Comparison of ENCODE assay signal across 9 mouse cellular contexts in genomic region chr9:15731758-15732748, GRCm38 (mm10). TPM values are rescaled to one million over a fixed set of nuclear protein-coding genes. Genes with fewer than 3 reads are reported as not detected.
DNase-seq lines count a peak whose midpoint lies in the region; ATAC-seq and TF ChIP-seq lines count a peak whose summit lies in the region.
"Had no signal": no experiment of that assay in that cellular context is flagged by ENCODE, and none has a peak within 500 bp of the region (broad histone marks: within the 10 kb centered on the region; RNA-seq: fewer than 3 reads in every experiment).

No protein-coding gene starts in this region.

- no peak overlapping the region for H3K27ac ChIP-seq in kidney, adult 2 months (ENCODE audit: insufficient read depth, low read depth, low read length)
- H3K27ac ChIP-seq in hindbrain, embryonic 12.5 days, result peak overlapping the region; percentile 84
- H3K27ac ChIP-seq in midbrain, embryonic 15.5 days, result peak overlapping the region; percentile 36; the same call in 1 of the 2 replicates
- H3K27ac ChIP-seq in stomach, postnatal 0 days (replicated peaks), result no peak overlapping the region

- TF ChIP-seq EP300 in stomach, postnatal 0 days (optimal IDR thresholded peaks at IDR 0.05), result no peak

- H3K4me2 ChIP-seq in hindbrain, embryonic 12.5 days (replicated peaks), result no peak overlapping the region; the same call in 1 of the 2 replicates
- H3K4me2 ChIP-seq in midbrain, embryonic 15.5 days, result no peak overlapping the region
- no peak overlapping the region for H3K4me2 ChIP-seq in stomach, postnatal 0 days (replicated peaks; ENCODE audit: low read depth)

- peak; percentile 63 for DNase-seq in kidney, adult 2 months
- DNase-seq in kidney, postnatal 10 days, result no peak
- peak; percentile 59 for DNase-seq in embryo, embryonic 10 days (ENCODE audit: low spot score)
- DNase-seq in stomach, postnatal 0 days (ENCODE audit: low spot score), result no peak
- DNase-seq in c-Kit-positive CD71-positive TER-119-positive erythroid progenitor cells, embryonic 14.5 days (ENCODE audit: low spot score), result no peak
- no peak for DNase-seq in heart, adult 9 months (ENCODE audit: low spot score in 2 of 2)
- DNase-seq: gastrocnemius, postnatal 14 days had no signal

- peak; percentile 95 for ATAC-seq in hindbrain, embryonic 12.5 days (ENCODE audit: low FRiP score)
- peak; percentile 79 for ATAC-seq in midbrain, embryonic 15.5 days (replicated peaks)
- ATAC-seq in stomach, postnatal 0 days (ENCODE audit: low FRiP score, low TSS enrichment), result no peak

- no peaks in the 10 kb centered on the region for H3K27me3 ChIP-seq in kidney, adult 2 months (replicated peaks; ENCODE audit: control insufficient read depth, insufficient read depth, low read length)
- H3K27me3 ChIP-seq in hindbrain, embryonic 12.5 days, result no peaks in the 10 kb centered on the region
- no peaks in the 10 kb centered on the region for H3K27me3 ChIP-seq in midbrain, embryonic 15.5 days (replicated peaks)
- no peaks in the 10 kb centered on the region for H3K27me3 ChIP-seq in stomach, postnatal 0 days (ENCODE audit: control insufficient read depth, insufficient read depth, low read length)

- TF ChIP-seq CTCF in kidney, adult 2 months (conservative IDR thresholded peaks at IDR 0.05; ENCODE audit: insufficient read depth, insufficient read length, low read depth, low read length), result no peak
- no peak for TF ChIP-seq CTCF in stomach, postnatal 0 days (IDR thresholded peaks at IDR 0.05; ENCODE audit: low read depth)

- no peak for TF ChIP-seq POLR2A in kidney, adult 2 months (IDR thresholded peaks at IDR 0.05; ENCODE audit: low read depth, low read length)

- no peak overlapping the region for H3K4me3 ChIP-seq in kidney, adult 2 months (ENCODE audit: insufficient read depth, low read depth, low read length)
- no peak overlapping the region for H3K4me3 ChIP-seq in hindbrain, embryonic 12.5 days
- H3K4me3 ChIP-seq in midbrain, embryonic 15.5 days, result no peak overlapping the region
- H3K4me3 ChIP-seq in stomach, postnatal 0 days (ENCODE audit: low read depth, low read length), result no peak overlapping the region

- no peak overlapping the region; the same call in none of the 2 replicates for H3K9ac ChIP-seq in hindbrain, embryonic 12.5 days
- no peak overlapping the region for H3K9ac ChIP-seq in midbrain, embryonic 15.5 days
- no peak overlapping the region for H3K9ac ChIP-seq in stomach, postnatal 0 days (ENCODE audit: low read length)

- no peaks in the 10 kb centered on the region for H3K9me3 ChIP-seq in hindbrain, embryonic 12.5 days (replicated peaks)
- H3K9me3 ChIP-seq in midbrain, embryonic 15.5 days, result no peaks in the 10 kb centered on the region
- H3K9me3 ChIP-seq in stomach, postnatal 0 days (ENCODE audit: control insufficient read depth, low read length), result no peaks in the 10 kb centered on the region

- H3K4me1 ChIP-seq in kidney, adult 2 months (ENCODE audit: control insufficient read depth, insufficient read depth, low read length), result no peaks in the 10 kb centered on the region
- H3K4me1 ChIP-seq in hindbrain, embryonic 12.5 days, result peaks cover 13% of the 10 kb centered on the region
- H3K4me1 ChIP-seq in midbrain, embryonic 15.5 days, result peaks cover 7% of the 10 kb centered on the region; the same call in 1 of the 2 replicates
- no peaks in the 10 kb centered on the region for H3K4me1 ChIP-seq in stomach, postnatal 0 days (replicated peaks; ENCODE audit: control insufficient read depth, insufficient read depth)

- 67% methylated on average over 13 of the region's 13 CpGs for WGBS in kidney, adult 2 months
- 43% methylated on average over 13 of the region's 13 CpGs for WGBS in hindbrain, embryonic 12.5 days
- 41% methylated on average over 13 of the region's 13 CpGs for WGBS in midbrain, embryonic 15.5 days
- WGBS in stomach, postnatal 0 days, result 72% methylated on average over 13 of the region's 13 CpGs

- H3K36me3 ChIP-seq in kidney, adult 2 months (ENCODE audit: control insufficient read depth, insufficient read depth, low read length), result no peaks in the 10 kb centered on the region
- peaks cover 54% of the 10 kb centered on the region for H3K36me3 ChIP-seq in hindbrain, embryonic 12.5 days
- peaks cover 42% of the 10 kb centered on the region for H3K36me3 ChIP-seq in midbrain, embryonic 15.5 days (replicated peaks)
- H3K36me3 ChIP-seq in stomach, postnatal 0 days (ENCODE audit: control insufficient read depth, insufficient read depth, low read length), result peaks cover 13% of the 10 kb centered on the region; the same call in 1 of the 2 replicates

RNA-seq across cellular contexts. Expression of gene Slc36a4, which starts 22.5 kb away (rescaled TPM):
- polyA plus RNA-seq in kidney, adult 2 months (2012; rRNA removed), result 4.9 and 6.1 TPM in 2 replicates
- 23.6 and 24.4 TPM in 2 replicates for polyA plus RNA-seq in hindbrain, embryonic 12.5 days (2016; fragmentation: Nextera tagmentation; extraction: Ambion mirVana)
- 28.7 and 33.0 TPM in 2 replicates for polyA plus RNA-seq in midbrain, embryonic 15.5 days (2015; fragmentation: Nextera tagmentation; extraction: Ambion mirVana)
- 5.5 and 6.3 TPM in 2 replicates for polyA plus RNA-seq in stomach, postnatal 0 days (2015; fragmentation: Nextera tagmentation; extraction: Ambion mirVana)

Comparison
In these comparisons a context has a peak if more than half of its experiments do, and no peak if none do; other contexts are left out.
1. DNase-seq: peak in kidney, adult 2 months (single experiment) and embryo, embryonic 10 days (single experiment); none in kidney, postnatal 10 days (single experiment), stomach, postnatal 0 days (single experiment), c-Kit-positive CD71-positive TER-119-positive erythroid progenitor cells, embryonic 14.5 days (single experiment) and heart, adult 9 months (0 of 2).
2. H3K27ac ChIP-seq: peak in hindbrain, embryonic 12.5 days (single experiment) and midbrain, embryonic 15.5 days (single experiment); none in kidney, adult 2 months (single experiment) and stomach, postnatal 0 days (single experiment).